Mouse (Mus musculus) CD4-positive helper T cell, adult 2 months (primary cell): ENCODE measurements around the gene Fads2.

ENCODE experiments used
- DNase-seq: peaks from one replicate; pipeline ENCODE4 v3.0.0-alpha.2; 2012; ENCODE audit warnings: low read depth, missing footprints, low spot score

The Fads2 gene

GRCm38 (mm10) chr19:10102054-10102700 is 631 bp upstream of the Fads2 start:
- no peak for DNase-seq

GRCm38 (mm10) chr19:10100631-10101071 is 895 bp downstream of the Fads2 start:
- peak; percentile 39 for DNase-seq

GRCm38 (mm10) chr19:10097826-10098225 is 3.7 kb downstream of the Fads2 start:
- DNase-seq, result no peak

- no peak for DNase-seq
Measured at GRCm38 (mm10) chr19:10096371-10096876, 5.1 kb downstream of the Fads2 start.

DNA sequence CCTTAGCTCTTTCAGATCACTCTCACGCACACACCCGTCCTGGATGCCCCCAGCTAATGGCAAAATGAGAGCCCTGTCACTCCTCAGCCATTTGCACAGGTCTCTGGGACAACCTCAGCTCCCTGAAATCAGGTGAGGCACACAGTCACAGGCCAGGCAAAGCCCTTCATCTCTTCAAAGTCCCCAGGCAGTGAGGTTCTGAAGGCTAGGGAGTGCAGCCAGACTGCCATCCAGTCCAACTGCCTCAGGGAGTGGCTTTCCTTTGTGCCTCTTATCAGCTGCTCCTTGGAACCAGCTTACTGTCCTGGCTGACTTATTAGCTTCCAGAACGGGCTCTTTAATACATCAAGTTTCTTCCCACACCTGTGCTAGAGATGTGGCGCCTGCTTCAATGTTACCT is 6.9 kb downstream of the Fads2 start:
- DNase-seq, result no peak

GRCm38 (mm10) chr19:10093829-10094228 is 7.7 kb downstream of the Fads2 start:
- DNase-seq, result no peak

- DNase-seq, result no peak
Measured at GRCm38 (mm10) chr19:10086976-10087375, 14.6 kb downstream of the Fads2 start.

- DNase-seq, result no peak
Measured at GRCm38 (mm10) chr19:10085454-10085853, 16.1 kb downstream of the Fads2 start.

DNA sequence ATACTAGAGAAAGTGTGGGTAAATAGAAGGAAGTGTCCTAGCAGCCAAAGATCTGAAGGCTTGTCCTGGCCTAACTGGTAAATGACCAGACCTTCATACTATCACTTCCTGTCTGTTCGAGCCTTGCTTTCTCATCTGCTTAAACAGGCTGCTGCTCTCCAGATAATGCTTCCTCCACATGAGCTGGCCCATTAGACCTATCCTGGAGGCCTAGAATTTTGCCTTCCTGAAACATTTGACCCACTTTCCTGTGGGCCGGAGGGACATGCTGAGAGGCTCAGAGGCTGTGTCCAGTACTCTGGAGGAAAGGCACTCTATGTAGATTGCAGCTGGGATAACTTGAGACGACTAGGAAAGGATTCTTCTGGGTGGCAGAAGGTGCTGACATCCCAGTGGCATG is 19.4 kb downstream of the Fads2 start:
- DNase-seq, result no peak

DNA sequence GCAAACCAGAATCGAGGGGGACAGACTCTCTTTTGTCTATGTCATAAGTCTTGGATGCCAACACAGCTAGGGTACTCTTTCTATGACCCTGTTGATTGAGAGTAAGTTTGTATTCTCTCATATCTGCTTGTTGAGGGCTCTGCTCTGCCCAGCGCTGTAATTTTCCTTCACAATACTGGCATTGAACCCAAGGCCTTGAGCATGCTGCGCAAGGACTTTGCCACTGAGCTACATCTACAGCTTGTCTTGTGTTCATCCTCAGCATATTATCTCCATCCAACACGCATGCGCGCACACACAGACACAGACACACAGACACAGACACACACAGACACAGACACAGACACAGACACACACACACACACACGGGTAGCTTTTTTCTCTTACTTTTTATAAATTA is 21.2 kb downstream of the Fads2 start:
- DNase-seq, result no peak

DNA sequence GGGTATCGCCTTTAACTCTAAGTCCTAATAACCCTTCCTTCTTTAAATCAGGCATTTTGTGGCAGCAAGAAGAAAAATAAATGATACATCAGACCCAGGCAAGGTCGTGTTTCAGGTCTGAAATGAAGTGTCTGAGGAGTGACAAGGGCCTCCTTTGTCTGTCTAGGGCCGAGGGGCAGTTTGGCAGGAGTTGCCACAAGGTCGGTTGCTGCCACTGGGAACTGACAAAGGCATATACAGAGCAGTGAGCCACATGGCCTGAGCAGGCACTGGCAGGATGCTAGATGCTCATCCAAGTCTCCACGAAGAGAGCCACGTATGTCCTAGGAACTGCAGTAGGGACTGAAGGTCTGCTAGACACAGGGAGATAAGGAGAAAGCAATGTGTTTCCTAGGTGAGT is 23.2 kb downstream of the Fads2 start:
- DNase-seq, result no peak

- no peak for DNase-seq
Measured at GRCm38 (mm10) chr19:10073145-10073544, 28.4 kb downstream of the Fads2 start.

GRCm38 (mm10) chr19:10071892-10072291 is 29.7 kb downstream of the Fads2 start:
- no peak for DNase-seq

DNA sequence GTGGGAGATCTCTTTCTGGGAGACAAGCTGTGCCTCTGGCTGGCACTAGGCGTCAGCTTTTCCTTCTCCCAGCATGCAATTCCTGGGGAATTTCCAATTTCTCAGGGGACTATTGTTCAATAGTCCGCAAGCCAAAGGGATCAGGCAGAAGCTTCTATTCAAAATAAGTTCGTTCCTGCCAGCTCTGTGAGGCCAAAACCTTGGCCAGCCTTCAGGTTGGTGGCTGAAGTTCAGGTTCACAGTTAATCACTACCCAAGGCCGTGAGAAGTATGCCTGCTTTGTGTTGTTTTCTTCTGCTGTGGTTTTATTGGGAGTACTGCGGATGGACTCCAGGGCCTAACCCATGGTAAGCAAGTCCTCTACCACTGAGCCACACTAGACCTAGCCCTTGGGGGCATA is 30.4 kb downstream of the Fads2 start:
- DNase-seq, result no peak

DNA sequence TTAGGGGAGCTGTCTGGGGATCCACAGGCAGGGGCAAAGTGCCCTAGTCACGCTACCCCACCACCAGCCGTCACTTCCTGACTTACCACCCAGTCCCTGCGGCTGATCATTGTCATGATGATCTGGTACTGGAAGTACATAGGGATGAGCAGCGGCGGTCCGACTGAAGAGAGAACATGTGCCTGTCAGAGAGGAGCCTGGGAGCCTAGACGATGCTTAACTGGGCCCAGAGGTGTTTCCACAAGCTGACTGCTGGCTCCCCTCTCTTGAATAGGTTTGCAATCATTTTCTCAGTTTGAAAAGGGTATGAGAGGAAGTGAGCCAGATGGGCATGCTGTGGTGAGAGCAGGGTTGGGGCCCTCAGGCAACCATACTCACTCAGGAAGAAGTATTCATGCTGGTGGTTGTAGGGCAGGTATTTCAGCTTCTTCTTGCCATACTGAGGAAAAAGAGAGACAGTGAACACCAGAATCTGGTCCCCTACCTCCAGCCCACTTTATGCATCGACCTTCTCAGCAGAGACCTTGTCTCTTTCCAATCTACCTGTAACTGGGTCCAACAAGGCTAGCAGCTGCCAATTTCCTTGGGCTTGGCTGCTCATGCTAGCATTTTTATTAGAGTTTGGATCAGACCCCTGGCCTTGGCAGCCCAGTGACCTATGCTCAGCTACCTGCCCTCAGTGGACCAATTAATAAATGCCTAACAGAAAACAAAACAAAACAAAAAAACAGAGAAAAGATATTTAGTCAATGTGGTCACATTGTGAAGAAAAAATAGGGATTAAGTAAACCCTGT is 31.2 kb downstream of the Fads2 start:
- DNase-seq, result no peak

DNA sequence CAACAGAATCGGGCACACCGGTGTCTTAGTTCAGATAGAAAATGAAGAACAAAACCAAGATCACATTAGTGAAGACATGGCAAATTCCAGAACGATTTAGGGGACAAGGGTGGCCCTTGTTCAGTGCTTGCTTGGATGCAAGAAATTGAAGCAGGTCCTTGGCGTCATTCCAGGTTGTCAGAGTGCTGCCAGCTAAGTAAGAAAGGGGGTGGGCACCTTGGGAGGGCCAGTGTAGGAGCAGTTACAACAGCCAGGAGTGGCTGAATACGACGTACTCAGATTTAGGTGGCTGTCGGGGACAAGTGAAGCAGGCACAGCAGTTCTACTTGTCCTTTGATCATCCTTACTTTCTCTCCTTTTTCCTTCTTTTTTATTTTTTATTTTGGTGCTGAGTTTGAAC is 33.8 kb downstream of the Fads2 start:
- DNase-seq, result no peak

GRCm38 (mm10) chr19:10066502-10066901 is 35.0 kb downstream of the Fads2 start:
- DNase-seq, result no peak

- no peak for DNase-seq
Measured at GRCm38 (mm10) chr19:10066189-10066500, 35.4 kb downstream of the Fads2 start.

GRCm38 (mm10) chr19:10065465-10066188 is 35.9 kb downstream of the Fads2 start:
- no peak for DNase-seq

GRCm38 (mm10) chr19:10064173-10065012 is 37.2 kb downstream of the Fads2 start:
- no peak for DNase-seq

DNA sequence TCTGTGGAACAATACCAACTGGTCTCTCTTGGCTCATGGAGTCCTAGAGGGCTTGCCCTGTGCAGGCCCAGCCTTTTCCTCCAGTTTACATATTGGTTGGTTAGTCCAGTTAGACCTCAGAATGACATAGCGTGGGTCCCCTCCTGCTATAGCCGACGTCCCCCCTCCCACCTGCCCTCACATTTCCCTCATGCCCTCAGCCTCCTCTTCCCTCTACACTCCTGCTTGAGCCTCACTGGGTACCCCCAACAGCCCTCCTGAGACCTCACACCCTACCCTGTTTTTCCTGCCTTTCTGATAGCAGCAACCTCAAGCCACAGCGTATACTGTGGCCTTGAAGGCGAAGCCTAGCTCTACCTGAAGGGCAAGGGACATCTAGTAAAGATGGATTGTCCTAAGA is 38.7 kb downstream of the Fads2 start:
- DNase-seq, result no peak

GRCm38 (mm10) chr19:10062292-10062691 is 39.3 kb downstream of the Fads2 start:
- DNase-seq, result no peak
